Mouse (Mus musculus) hindbrain, embryonic 14.5 days (tissue): ENCODE measurements around the gene Ly6g6c. TPM values are rescaled to one million over a fixed set of nuclear protein-coding genes. Genes with fewer than 3 reads are reported as not detected.
A peak's percentile ranks its signal among the peaks of the same experiment; 100 is the strongest.
"Not testable (repeated sequence)": the region's sequence is repeated elsewhere in the genome, so short reads cannot be mapped to it uniquely, and the experiment has no call there.

Experiments used
- ATAC-seq: fragments of 200-750 bp; cut with Nextera tagmentation; 2 replicates; pipeline ENCODE4 v1.8.0; 2017; ENCODE audit warnings: moderate number of reproducible peaks, mild to moderate bottlenecking, moderate TSS enrichment, moderate library complexity; ENCODE audit not compliant: low FRiP score
- DNase-seq: peaks from one replicate; pipeline ENCODE4 v3.0.0-alpha.2; 2015; ENCODE audit warnings: low spot score
- H3K27ac ChIP-seq: fragments of 300-500 bp; sonication (generic); 2 replicates; pipeline ENCODE4 v1.5.1; 2014; ENCODE audit warnings: mild to moderate bottlenecking, moderate library complexity
- H3K27me3 ChIP-seq: fragments of 300-500 bp; sonication (generic); 2 replicates; pipeline ENCODE4 v1.6.1; 2014; ENCODE audit warnings: mild to moderate bottlenecking, low read length, mixed read lengths; ENCODE audit not compliant: control insufficient read depth, insufficient read depth
- H3K36me3 ChIP-seq: fragments of 300-500 bp; sonication (generic); replicated peaks from 2 replicates; pipeline ENCODE4 v1.6.1; 2014; ENCODE audit not compliant: control insufficient read depth, insufficient read depth
- H3K4me1 ChIP-seq: fragments of 300-500 bp; sonication (generic); replicated peaks from 2 replicates; pipeline ENCODE4 v1.6.1; 2014; ENCODE audit warnings: antibody characterized with exemption, low read length, mixed read lengths; ENCODE audit not compliant: control insufficient read depth, insufficient read depth
- H3K4me2 ChIP-seq: fragments of 300-500 bp; sonication (generic); replicated peaks from 2 replicates; pipeline ENCODE4 v1.6.1; 2014; ENCODE audit warnings: mild to moderate bottlenecking, moderate library complexity
- H3K4me3 ChIP-seq: fragments of 300-500 bp; sonication (generic); replicated peaks from 2 replicates; pipeline ENCODE4 v1.5.1; 2014; ENCODE audit warnings: mild to moderate bottlenecking, low read length
- H3K9ac ChIP-seq: fragments of 300-500 bp; sonication (generic); 2 replicates; pipeline ENCODE4 v1.6.1; 2014
- H3K9me3 ChIP-seq: fragments of 300-500 bp; sonication (generic); 2 replicates; pipeline ENCODE4 v1.6.1; 2016; ENCODE audit warnings: low read length; ENCODE audit not compliant: control insufficient read depth
- WGBS: fragments of 180-500 bp; shearing (Covaris S2); extraction: QIAGEN DNeasy Blood & Tissue Kit; methylation state at CpG from one replicate; pipeline ENCODE4 v1.1.7; 2014; 5-methylcytosine and 5-hydroxymethylcytosine counted together
- polyA plus RNA-seq: library from polyadenylated mRNA; unstranded; fragments of >200 nt; fragmentation: Nextera tagmentation; extraction: Ambion mirVana; gene quantifications from 2 replicates; pipeline ENCODE4 v1.2.1, GENCODE M21; 2014

Ly6g6c gene
- polyA plus RNA-seq, 1 experiment from 2014 or later: not detected

GRCm38 (mm10) chr17:35029691-35030532 is 35.3 kb upstream of the Ly6g6c start:
- Histone ChIP-seq H3K4me1 (peaks cover 7% of the 10 kb centered on the region), H3K4me2 (peak overlapping the region; percentile 44), H3K27me3 (no peaks in the 10 kb centered on the region), H3K9ac (peak overlapping the region; percentile 32; the same call in 1 of the 2 replicates), H3K4me3 (no peak overlapping the region; the same call in 1 of the 2 replicates), H3K36me3 (no peaks in the 10 kb centered on the region), H3K27ac (no peak overlapping the region), H3K9me3 (no peaks in the 10 kb centered on the region)
- WGBS: 26% methylated on average over 19 of the region's 19 CpGs
- no peak for ATAC-seq
- peak; percentile 51 for DNase-seq

GRCm38 (mm10) chr17:35031272-35031671 is 33.9 kb upstream of the Ly6g6c start:
- DNase-seq: no peak
- WGBS: 88% methylated on average over 11 of the region's 11 CpGs

GRCm38 (mm10) chr17:35031880-35032279 is 33.3 kb upstream of the Ly6g6c start:
- ATAC-seq (no peak), DNase-seq (no peak)
- Histone ChIP-seq H3K4me3 (no peak overlapping the region), H3K27me3 (no peaks in the 10 kb centered on the region), H3K9me3 (no peaks in the 10 kb centered on the region), H3K27ac (no peak overlapping the region), H3K4me2 (no peak overlapping the region), H3K36me3 (no peaks in the 10 kb centered on the region), H3K4me1 (peaks cover 7% of the 10 kb centered on the region), H3K9ac (no peak overlapping the region)
- 93% methylated on average over 7 of the region's 7 CpGs for WGBS

More at GRCm38 (mm10) chr17:35031272-35031671, 33.9 kb upstream of the Ly6g6c start:
- Histone ChIP-seq H3K9ac (no peak overlapping the region), H3K36me3 (no peaks in the 10 kb centered on the region), H3K27ac (no peak overlapping the region), H3K27me3 (no peaks in the 10 kb centered on the region), H3K4me2 (no peak overlapping the region), H3K4me3 (no peak overlapping the region), H3K4me1 (peaks cover 7% of the 10 kb centered on the region), H3K9me3 (no peaks in the 10 kb centered on the region)
- ATAC-seq: no peak

GRCm38 (mm10) chr17:35032323-35032870 is 32.8 kb upstream of the Ly6g6c start:
- no peak overlapping the region for H3K9ac ChIP-seq
- WGBS: 71% methylated on average over 8 of the region's 8 CpGs

GRCm38 (mm10) chr17:35033703-35034102 is 31.5 kb upstream of the Ly6g6c start:
- not testable (repeated sequence) for H3K4me1 ChIP-seq, H3K4me3 ChIP-seq, H3K36me3 ChIP-seq, DNase-seq, H3K4me2 ChIP-seq, H3K9ac ChIP-seq, ATAC-seq, H3K27ac ChIP-seq, H3K9me3 ChIP-seq, H3K27me3 ChIP-seq
- 82% methylated on average over 1 of the region's 1 CpGs for WGBS

More at GRCm38 (mm10) chr17:35032323-35032870, 32.8 kb upstream of the Ly6g6c start:
- no peak overlapping the region for H3K4me3 ChIP-seq
- H3K27ac ChIP-seq: no peak overlapping the region
- H3K4me2 ChIP-seq: no peak overlapping the region
- no peaks in the 10 kb centered on the region for H3K9me3 ChIP-seq
- no peak for DNase-seq
- no peaks in the 10 kb centered on the region for H3K27me3 ChIP-seq
- no peak for ATAC-seq
- no peaks in the 10 kb centered on the region for H3K36me3 ChIP-seq
- H3K4me1 ChIP-seq: peaks cover 6% of the 10 kb centered on the region

GRCm38 (mm10) chr17:35034896-35035295 is 30.3 kb upstream of the Ly6g6c start:
- H3K4me2 ChIP-seq: no peak overlapping the region
- 76% methylated on average over 6 of the region's 6 CpGs for WGBS
- no peak overlapping the region for H3K4me3 ChIP-seq
- no peak overlapping the region for H3K9ac ChIP-seq
- no peaks in the 10 kb centered on the region for H3K27me3 ChIP-seq
- no peaks in the 10 kb centered on the region for H3K9me3 ChIP-seq
- no peak overlapping the region for H3K27ac ChIP-seq
- peaks cover 1% of the 10 kb centered on the region; the same call in 1 of the 2 replicates for H3K4me1 ChIP-seq
- ATAC-seq (no peak), DNase-seq (no peak)
- no peaks in the 10 kb centered on the region for H3K36me3 ChIP-seq

DNA sequence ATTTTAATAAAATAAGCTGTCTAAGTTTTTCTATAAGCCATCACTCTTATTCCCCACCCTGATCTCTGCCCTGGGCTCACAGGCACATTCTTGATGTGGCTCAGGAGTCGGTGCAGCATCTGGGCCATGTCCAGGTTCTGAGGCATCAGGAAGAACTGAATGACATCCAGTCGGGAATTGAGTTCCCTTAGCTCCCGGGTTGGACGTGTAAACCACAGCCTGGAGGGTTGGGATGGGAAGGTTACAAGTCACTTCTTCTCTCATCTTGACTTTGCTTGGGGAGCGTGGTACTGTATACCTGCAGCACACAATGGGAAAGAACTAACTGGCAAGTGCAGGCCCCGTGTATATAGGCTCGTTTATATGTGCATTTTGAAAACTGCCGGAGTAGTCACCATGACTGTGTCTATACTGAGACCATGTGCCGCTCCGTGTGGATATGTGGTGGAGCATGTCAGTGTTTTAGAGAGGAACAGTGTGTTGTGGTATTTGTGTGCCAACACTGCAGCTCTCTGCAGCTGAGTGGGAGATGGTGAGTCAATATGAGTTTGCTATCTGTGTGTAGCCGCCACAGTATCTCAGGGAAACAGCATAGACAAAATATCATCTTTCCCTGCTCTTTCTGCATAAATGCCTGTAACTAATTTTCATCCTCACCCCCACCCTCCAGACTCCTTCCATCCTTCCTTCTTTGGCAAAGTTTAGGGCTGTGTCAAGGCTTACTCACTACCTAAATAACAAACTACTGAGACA is 25.9 kb upstream of the Ly6g6c start:
- ATAC-seq: no peak
- Histone ChIP-seq H3K4me1 (no peaks in the 10 kb centered on the region), H3K9ac (no peak overlapping the region), H3K9me3 (no peaks in the 10 kb centered on the region), H3K36me3 (no peaks in the 10 kb centered on the region), H3K27me3 (no peaks in the 10 kb centered on the region), H3K4me3 (no peak overlapping the region), H3K27ac (no peak overlapping the region), H3K4me2 (no peak overlapping the region)
- 84% methylated on average over 11 of the region's 11 CpGs for WGBS
- DNase-seq: no peak

DNA sequence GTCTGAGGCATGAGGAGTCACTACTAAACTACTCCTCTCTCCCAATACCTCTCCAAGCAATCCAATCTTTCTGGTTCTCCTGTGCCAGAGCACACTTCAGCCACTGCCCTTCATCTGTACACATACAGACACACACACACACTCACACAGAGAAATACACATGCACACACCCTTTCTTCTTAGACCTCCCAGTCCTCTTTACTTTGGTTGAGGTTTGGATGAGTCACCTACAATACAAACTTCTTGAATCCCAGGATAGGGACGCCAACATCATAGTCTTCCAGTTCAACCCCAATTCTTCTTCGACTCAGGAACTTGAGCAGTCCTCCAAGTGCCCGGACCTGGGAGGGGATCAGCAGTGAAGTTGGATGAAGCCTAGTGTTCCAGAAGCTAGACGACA is 21.4 kb upstream of the Ly6g6c start:
- no peak overlapping the region for H3K9ac ChIP-seq
- H3K4me2 ChIP-seq: no peak overlapping the region
- no peaks in the 10 kb centered on the region for H3K27me3 ChIP-seq
- no peak overlapping the region for H3K4me3 ChIP-seq
- H3K9me3 ChIP-seq: no peaks in the 10 kb centered on the region
- H3K36me3 ChIP-seq: no peaks in the 10 kb centered on the region
- ATAC-seq (no peak), DNase-seq (no peak)
- H3K4me1 ChIP-seq: peaks cover 10% of the 10 kb centered on the region
- 91% methylated on average over 4 of the region's 4 CpGs for WGBS
- H3K27ac ChIP-seq: no peak overlapping the region
